Mouse (Mus musculus): ENCODE results near the gene Mff. TPM values are rescaled to one million over a fixed set of nuclear protein-coding genes. Genes with fewer than 3 reads are reported as not detected.

Mff gene
- total and polyA plus RNA-seq, 2 experiments from 2014 or later = 456 to 649 TPM

DNA sequence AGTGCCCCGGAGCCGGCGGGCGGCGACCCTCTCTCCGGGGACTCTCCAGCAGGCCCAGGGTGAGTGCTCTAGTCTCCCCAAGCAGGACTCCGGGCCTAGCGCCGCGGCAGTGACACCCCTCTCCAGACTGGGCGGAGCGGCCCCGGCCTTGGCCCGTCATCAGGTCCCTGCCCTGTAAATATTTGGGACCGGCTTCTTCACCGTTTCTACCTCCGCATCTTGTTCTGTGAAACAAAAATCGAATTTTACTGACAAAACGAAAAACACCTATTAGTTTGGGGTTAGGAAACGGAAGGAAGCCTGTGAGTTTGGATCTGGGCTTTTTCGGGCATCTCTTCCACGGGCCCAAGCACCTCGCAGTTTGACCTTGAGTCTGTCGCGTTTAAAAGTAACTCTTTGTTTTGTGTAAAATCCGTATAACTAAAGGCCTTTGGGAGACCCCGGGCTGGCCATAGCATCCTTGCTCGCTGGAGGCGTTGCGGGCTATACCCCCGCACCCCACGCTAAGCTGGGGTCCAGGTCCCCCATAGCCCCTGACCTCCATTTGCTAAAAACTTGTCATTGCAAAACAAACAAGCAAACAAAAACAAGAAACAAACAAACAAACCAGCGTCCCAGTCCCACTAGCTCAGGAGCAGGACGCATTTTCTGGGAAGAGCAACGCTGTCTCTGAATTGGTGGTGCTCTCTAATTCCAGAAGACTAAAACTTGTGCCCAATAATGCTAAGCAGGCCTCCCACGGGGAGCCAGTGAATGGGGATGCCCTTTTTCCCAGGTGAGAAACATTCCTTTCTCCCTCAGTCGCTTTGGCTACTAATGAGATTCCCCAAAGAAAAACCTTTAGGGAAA lies 560 bp downstream of the Mff start:
- H3K4me1 ChIP-seq (ENCODE audit: insufficient read depth) = peaks cover 11% of the 10 kb centered on the region
- TF ChIP-seq CTCF (IDR thresholded peaks at IDR 0.05; ENCODE audit: low read depth) = no peak

GRCm38 (mm10) chr1:82725875-82726185 lies 1.1 kb downstream of the Mff start:
- H3K9me3 ChIP-seq (ENCODE audit: low read length) = no peaks in the 10 kb centered on the region
- WGBS = 28% methylated on average over 4 of the region's 4 CpGs
- peak overlapping the region; percentile 83 for H3K9ac ChIP-seq
- H3K4me3 ChIP-seq (ENCODE audit: low read depth, low read length) = peak overlapping the region; percentile 73
- H3K4me1 ChIP-seq (ENCODE audit: insufficient read depth) = peaks cover 11% of the 10 kb centered on the region
- DNase-seq (no peak), ATAC-seq (no peak)
- no peak overlapping the region for H3K27ac ChIP-seq (ENCODE audit: low read depth, low read length)
- H3K27me3 ChIP-seq (ENCODE audit: insufficient read depth, low read length) = peaks cover 21% of the 10 kb centered on the region
- H3K4me2 ChIP-seq (ENCODE audit: low read depth) = peak overlapping the region; percentile 65
- no peak for TF ChIP-seq CTCF (IDR thresholded peaks at IDR 0.05; ENCODE audit: low read depth)
- peaks cover 16% of the 10 kb centered on the region for H3K36me3 ChIP-seq (ENCODE audit: insufficient read depth)

More for the DNA sequence above, 560 bp downstream of the Mff start:
- ATAC-seq (peak; percentile 91), DNase-seq (no peak)
- H3K4me2 ChIP-seq (ENCODE audit: low read depth) = peak overlapping the region; percentile 65
- peak overlapping the region; percentile 73 for H3K4me3 ChIP-seq (ENCODE audit: low read depth, low read length)
- peak overlapping the region; percentile 62 for H3K27ac ChIP-seq (ENCODE audit: low read depth, low read length)
- H3K9ac ChIP-seq = peak overlapping the region; percentile 83
- no peaks in the 10 kb centered on the region for H3K9me3 ChIP-seq (ENCODE audit: low read length)
- H3K36me3 ChIP-seq (ENCODE audit: insufficient read depth) = peaks cover 12% of the 10 kb centered on the region
- H3K27me3 ChIP-seq (ENCODE audit: insufficient read depth, low read length) = peaks cover 23% of the 10 kb centered on the region
- 1% methylated on average over 37 of the region's 37 CpGs for WGBS

- H3K27ac ChIP-seq (ENCODE audit: low read depth, low read length) = no peak overlapping the region
- peaks cover 11% of the 10 kb centered on the region for H3K4me1 ChIP-seq (ENCODE audit: insufficient read depth)
- H3K9ac ChIP-seq = no peak overlapping the region
- DNase-seq (no peak), ATAC-seq (no peak)
- WGBS = 91% methylated on average over 5 of the region's 5 CpGs
- peak overlapping the region; percentile 65; the same call in 1 of the 2 replicates for H3K4me2 ChIP-seq (ENCODE audit: low read depth)
- peaks cover 15% of the 10 kb centered on the region for H3K27me3 ChIP-seq (ENCODE audit: insufficient read depth, low read length)
- H3K36me3 ChIP-seq (ENCODE audit: insufficient read depth) = peaks cover 22% of the 10 kb centered on the region
- H3K4me3 ChIP-seq (ENCODE audit: low read depth, low read length) = no peak overlapping the region
- TF ChIP-seq CTCF (IDR thresholded peaks at IDR 0.05; ENCODE audit: low read depth) = no peak
- H3K9me3 ChIP-seq (ENCODE audit: low read length) = no peaks in the 10 kb centered on the region
Measured at GRCm38 (mm10) chr1:82726482-82726881, 1.8 kb downstream of the Mff start.

DNA sequence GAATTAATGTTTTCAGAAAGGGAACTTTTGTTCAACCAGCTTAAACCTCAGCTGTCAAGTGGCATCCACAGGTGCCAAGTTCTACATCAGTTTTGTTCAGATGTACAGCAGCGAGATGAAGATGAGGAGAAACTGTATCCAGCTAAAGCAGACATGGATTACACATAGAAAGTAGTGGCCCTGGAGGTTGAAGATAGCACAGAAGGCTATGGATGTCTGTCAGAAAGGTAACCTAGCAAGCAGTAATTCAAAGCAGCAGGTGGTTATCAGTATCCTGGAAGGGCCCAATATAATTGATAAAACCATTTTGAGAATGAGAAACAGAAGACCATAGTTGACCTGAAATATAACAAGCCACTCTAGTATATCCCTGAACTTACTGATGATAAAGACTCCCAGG lies 8.7 kb downstream of the Mff start:
- no peak for DNase-seq
- 97% methylated on average over 1 of the region's 1 CpGs for WGBS
- H3K4me2 ChIP-seq (ENCODE audit: low read depth) = no peak overlapping the region
- H3K9ac ChIP-seq = no peak overlapping the region
- H3K4me3 ChIP-seq (ENCODE audit: low read depth, low read length) = no peak overlapping the region
- peaks cover 62% of the 10 kb centered on the region for H3K36me3 ChIP-seq (ENCODE audit: insufficient read depth)
- no peak overlapping the region for H3K27ac ChIP-seq (ENCODE audit: low read depth, low read length)
- no peaks in the 10 kb centered on the region for H3K27me3 ChIP-seq (ENCODE audit: insufficient read depth, low read length)
- no peaks in the 10 kb centered on the region for H3K4me1 ChIP-seq (ENCODE audit: insufficient read depth)
- TF ChIP-seq CTCF (IDR thresholded peaks at IDR 0.05; ENCODE audit: low read depth) = no peak
- ATAC-seq = no peak
- no peaks in the 10 kb centered on the region for H3K9me3 ChIP-seq (ENCODE audit: low read length)

GRCm38 (mm10) chr1:82738066-82738465 lies 13.4 kb downstream of the Mff start:
- H3K4me1 ChIP-seq (ENCODE audit: insufficient read depth) = no peaks in the 10 kb centered on the region
- no peaks in the 10 kb centered on the region for H3K27me3 ChIP-seq (ENCODE audit: insufficient read depth, low read length)
- ATAC-seq = no peak
- no peak for TF ChIP-seq CTCF (IDR thresholded peaks at IDR 0.05; ENCODE audit: low read depth)
- H3K9ac ChIP-seq = no peak overlapping the region
- WGBS = 85% methylated on average over 1 of the region's 1 CpGs
- DNase-seq = no peak
- no peak overlapping the region for H3K27ac ChIP-seq (ENCODE audit: low read depth, low read length)
- peaks cover 48% of the 10 kb centered on the region for H3K36me3 ChIP-seq (ENCODE audit: insufficient read depth)
- H3K4me2 ChIP-seq (ENCODE audit: low read depth) = no peak overlapping the region
- no peaks in the 10 kb centered on the region for H3K9me3 ChIP-seq (ENCODE audit: low read length)
- no peak overlapping the region for H3K4me3 ChIP-seq (ENCODE audit: low read depth, low read length)

DNA sequence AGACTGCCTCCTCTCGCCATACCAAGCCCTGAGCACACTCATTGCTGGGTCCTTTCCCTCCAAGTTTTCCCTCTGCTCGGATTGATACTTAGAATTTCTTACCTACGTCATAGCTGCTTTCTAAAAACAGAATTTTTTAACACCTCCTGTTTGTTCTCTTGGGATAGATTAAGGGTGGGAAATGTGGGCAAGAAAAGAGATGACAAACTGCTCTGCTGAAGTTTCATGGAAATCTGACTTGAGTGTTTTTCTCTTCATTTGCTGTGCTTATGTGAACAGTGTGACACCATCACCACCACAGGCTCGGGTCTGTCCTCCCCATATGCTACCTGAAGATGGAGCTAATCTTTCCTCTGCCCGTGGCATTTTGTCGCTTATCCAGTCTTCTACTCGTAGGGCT lies 16.8 kb downstream of the Mff start:
- Histone ChIP-seq H3K4me3 (ENCODE audit: low read depth, low read length) (no peak overlapping the region), H3K36me3 (ENCODE audit: insufficient read depth) (peaks cover 32% of the 10 kb centered on the region), H3K27ac (ENCODE audit: low read depth, low read length) (no peak overlapping the region), H3K4me1 (ENCODE audit: insufficient read depth) (no peaks in the 10 kb centered on the region), H3K9ac (no peak overlapping the region), H3K27me3 (ENCODE audit: insufficient read depth, low read length) (no peaks in the 10 kb centered on the region), H3K9me3 (ENCODE audit: low read length) (no peaks in the 10 kb centered on the region), H3K4me2 (ENCODE audit: low read depth) (no peak overlapping the region)
- TF ChIP-seq CTCF (IDR thresholded peaks at IDR 0.05; ENCODE audit: low read depth) = no peak
- DNase-seq (no peak), ATAC-seq (no peak)
- 91% methylated on average over 7 of the region's 7 CpGs for WGBS

- Histone ChIP-seq H3K4me3 (ENCODE audit: low read depth, low read length) (no peak overlapping the region), H3K27ac (ENCODE audit: low read depth, low read length) (no peak overlapping the region), H3K9ac (no peak overlapping the region), H3K9me3 (ENCODE audit: low read length) (no peaks in the 10 kb centered on the region), H3K36me3 (ENCODE audit: insufficient read depth) (peaks cover 28% of the 10 kb centered on the region), H3K4me2 (ENCODE audit: low read depth) (no peak overlapping the region), H3K4me1 (ENCODE audit: insufficient read depth) (no peaks in the 10 kb centered on the region), H3K27me3 (ENCODE audit: insufficient read depth, low read length) (no peaks in the 10 kb centered on the region)
- DNase-seq (no peak), ATAC-seq (no peak)
- WGBS = 92% methylated on average over 3 of the region's 3 CpGs
- no peak for TF ChIP-seq CTCF (IDR thresholded peaks at IDR 0.05; ENCODE audit: low read depth)
Measured at GRCm38 (mm10) chr1:82743962-82744361, 19.3 kb downstream of the Mff start.

Data from forebrain, postnatal 0 days (tissue).